Mouse (Mus musculus) neutrophil, adult 5-6 weeks (primary cell): Measurements from ENCODE around the gene Tmtc2. TPM values are rescaled to one million over a fixed set of nuclear protein-coding genes. Genes with fewer than 3 reads are reported as not detected.

Source experiments
- ATAC-seq: fragments of 151-379, 151-347 bp; 2 replicates; pipeline ENCODE4 v1.8.0; 2017; ENCODE audit warnings: mild to moderate bottlenecking, moderate TSS enrichment; ENCODE audit not compliant: insufficient number of reproducible peaks, poor library complexity, low FRiP score, severe bottlenecking; ENCODE audit errors: extremely low read depth
- total RNA-seq: library from RNA; stranded (forward); fragments of 200-1000 nt; gene quantifications from 2 replicates; pipeline ENCODE4 v1.2.3, GENCODE M21; 2017

Tmtc2 gene
- total RNA-seq, 1 experiment from 2014 or later = not detected

- no peak for ATAC-seq
Measured at GRCm38 (mm10) chr10:105556890-105557572, 17.2 kb downstream of the Tmtc2 start.

GRCm38 (mm10) chr10:105554153-105554552 lies 20.1 kb downstream of the Tmtc2 start:
- ATAC-seq = no peak

- ATAC-seq = no peak
Measured at GRCm38 (mm10) chr10:105548040-105548439, 26.2 kb downstream of the Tmtc2 start.

GRCm38 (mm10) chr10:105544004-105545003 lies 29.9 kb downstream of the Tmtc2 start:
- no peak for ATAC-seq

DNA sequence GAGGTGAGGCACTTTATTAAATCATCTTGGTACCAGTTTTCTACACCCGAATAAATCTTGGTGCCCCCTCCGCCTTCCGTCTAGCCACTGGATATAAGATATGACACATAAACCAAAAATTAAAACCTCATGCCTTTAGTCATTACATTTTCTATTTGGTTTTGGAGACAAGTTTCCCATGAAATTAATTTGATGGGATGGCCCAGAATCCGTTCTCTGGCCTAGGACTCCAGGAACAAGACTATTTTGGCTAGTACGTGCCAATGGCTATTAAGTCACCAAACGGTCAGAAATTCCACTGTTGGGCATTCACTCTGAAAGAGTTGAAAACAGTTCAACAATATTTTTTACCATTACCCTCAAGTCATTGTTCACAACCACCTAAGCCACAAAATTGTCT lies 32.2 kb downstream of the Tmtc2 start:
- no peak for ATAC-seq

- no peak for ATAC-seq
Measured at GRCm38 (mm10) chr10:105539697-105540096, 34.6 kb downstream of the Tmtc2 start.

GRCm38 (mm10) chr10:105536910-105537309 lies 37.3 kb downstream of the Tmtc2 start:
- ATAC-seq = no peak

DNA sequence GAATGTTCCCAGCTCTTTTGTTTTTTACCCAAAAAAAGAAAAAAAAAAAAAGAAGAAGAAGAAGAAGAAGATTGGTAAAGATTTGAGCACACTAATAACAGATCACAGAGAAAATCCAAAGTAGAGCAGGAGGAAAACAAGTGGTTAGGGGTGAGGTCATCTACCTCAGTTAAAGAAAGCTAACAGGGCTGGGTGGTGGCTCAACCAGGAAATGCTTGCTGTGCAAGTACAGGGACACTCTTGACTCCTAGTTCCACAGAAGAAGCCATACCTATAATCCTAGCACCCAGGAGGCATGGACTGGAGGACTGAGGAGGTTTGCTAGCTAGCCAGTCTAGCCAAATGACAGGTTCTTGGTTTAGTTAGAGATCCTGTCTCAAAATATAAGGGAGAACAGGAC lies 38.4 kb downstream of the Tmtc2 start:
- no peak for ATAC-seq

DNA sequence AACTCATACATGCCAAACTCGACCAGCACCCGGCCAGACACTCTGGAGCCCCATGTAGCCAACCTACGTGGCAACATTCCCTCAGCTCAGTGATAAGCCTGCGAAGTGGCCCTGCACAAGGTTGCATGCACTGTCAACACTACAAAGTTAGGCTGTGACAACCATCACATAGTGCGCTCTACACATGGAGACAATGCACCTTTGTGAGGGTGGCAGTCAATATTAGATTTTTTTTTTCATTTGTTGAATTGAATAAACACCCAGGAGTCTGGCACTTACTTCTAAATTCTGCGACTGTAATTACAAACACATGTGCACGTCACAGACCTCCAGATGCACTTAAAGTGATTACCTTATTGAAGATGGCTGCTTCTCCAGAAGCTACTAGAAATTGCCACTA lies 41.5 kb downstream of the Tmtc2 start:
- no peak for ATAC-seq

GRCm38 (mm10) chr10:105532019-105532525 lies 42.2 kb downstream of the Tmtc2 start:
- ATAC-seq = no peak

DNA sequence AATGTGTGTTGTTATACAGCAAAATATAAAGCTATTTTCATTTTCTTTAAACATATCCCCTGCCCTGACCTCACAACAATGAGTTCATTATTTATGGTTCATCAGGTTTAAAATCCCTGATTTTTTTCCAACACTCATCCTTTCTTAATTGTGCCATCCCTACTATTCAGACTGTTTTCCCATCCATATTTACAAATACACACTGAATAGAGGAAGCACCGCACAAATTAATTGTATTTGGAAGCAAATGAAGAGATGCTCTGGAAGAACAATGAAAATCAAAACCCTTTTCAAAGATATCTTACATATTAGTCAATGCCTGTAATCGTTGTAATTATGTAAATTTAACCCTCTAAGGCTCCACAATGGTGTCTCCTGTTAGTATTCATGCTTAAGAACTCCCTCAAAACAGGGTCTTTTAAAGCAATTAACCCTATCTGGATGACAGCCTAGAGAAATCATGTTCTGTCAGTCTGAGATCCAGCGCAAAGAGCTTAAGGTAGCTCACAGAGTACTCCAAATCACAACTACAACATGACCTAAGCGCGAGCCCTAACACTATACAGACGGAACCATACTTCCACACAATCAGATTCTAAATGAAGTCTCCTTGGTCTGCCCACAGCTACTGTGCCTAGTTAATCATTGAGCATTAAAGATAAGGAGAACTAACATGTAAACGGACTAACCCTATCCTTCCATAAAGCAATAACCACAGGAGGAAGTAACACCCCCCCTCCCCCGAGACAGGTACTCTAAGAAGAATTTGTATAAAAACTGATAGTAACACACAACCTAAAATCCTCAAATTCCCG lies 43.0 kb downstream of the Tmtc2 start:
- no peak for ATAC-seq

- no peak for ATAC-seq
Measured at GRCm38 (mm10) chr10:105523405-105524088, 50.7 kb downstream of the Tmtc2 start.

- ATAC-seq = no peak
Measured at GRCm38 (mm10) chr10:105522431-105522830, 51.8 kb downstream of the Tmtc2 start.

DNA sequence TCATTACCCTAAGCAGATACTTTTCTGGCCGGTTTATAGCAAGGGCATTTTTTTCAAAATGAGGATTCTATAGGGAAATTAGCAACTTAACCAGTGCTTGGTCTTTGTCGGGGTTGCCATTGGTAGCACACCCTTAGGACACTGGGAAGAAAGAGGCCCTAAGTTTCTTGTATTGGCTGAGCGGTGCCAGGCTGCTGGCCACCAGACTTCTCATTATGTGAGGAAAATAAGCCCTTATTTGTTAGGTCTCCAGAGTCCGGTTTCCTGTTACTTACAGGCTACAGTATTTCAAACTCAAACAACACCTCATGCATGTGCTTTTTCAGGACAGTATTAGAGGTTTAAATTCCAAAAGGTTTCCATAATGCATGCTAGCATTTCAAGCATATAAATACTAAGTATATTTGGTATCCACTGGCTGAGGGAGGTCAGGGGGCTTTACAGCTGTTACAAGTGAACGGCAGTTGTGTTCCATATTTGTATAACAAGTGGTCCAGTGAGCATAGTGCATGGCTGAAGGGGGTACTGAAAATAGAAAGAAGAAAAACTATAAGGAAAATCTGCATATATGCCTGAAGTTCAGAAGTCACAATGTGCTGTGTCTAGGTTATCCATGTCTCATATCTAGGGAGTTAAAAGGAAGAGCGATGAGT lies 55.0 kb downstream of the Tmtc2 start:
- ATAC-seq = no peak

DNA sequence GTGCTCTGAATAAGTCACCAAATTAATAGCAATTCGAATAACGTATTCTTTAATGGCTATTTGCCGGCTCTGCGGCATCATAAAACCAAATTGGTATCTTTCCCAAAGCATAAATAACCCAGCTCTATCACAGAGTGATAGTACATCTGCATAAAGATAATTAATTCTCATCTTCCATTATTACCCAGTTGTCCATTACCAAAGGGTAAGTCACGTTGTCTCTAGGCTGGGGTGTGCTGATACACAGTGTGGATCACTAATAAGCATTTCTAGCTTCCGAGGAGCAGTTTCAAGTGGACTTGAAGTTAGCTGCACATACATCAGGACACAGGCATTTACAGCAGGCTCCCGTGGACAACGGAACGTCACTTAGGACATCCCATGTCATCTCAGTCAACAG lies 56.1 kb downstream of the Tmtc2 start:
- no peak for ATAC-seq

- ATAC-seq = no peak
Measured at GRCm38 (mm10) chr10:105513777-105514322, 60.4 kb downstream of the Tmtc2 start.

- ATAC-seq = no peak
Measured at GRCm38 (mm10) chr10:105509896-105510272, 64.4 kb downstream of the Tmtc2 start.
